Mouse (Mus musculus) neural tube, embryonic 15.5 days (tissue): ENCODE measurements around the gene Dpf2. TPM values are rescaled to one million over a fixed set of nuclear protein-coding genes. Genes with fewer than 3 reads are reported as not detected.

Experiments
- ATAC-seq: fragments of 200-750 bp; cut with Nextera tagmentation; 2 replicates; pipeline ENCODE4 v1.8.0; 2017; ENCODE audit warnings: mild to moderate bottlenecking, moderate TSS enrichment, moderate library complexity; ENCODE audit not compliant: low FRiP score
- H3K27ac ChIP-seq: fragments of 300-500 bp; sonication (generic); replicated peaks from 2 replicates; pipeline ENCODE4 v1.5.1; 2015; ENCODE audit warnings: mild to moderate bottlenecking, inconsistent platforms
- H3K27me3 ChIP-seq: fragments of 300-500 bp; sonication (generic); replicated peaks from 2 replicates; pipeline ENCODE4 v1.6.1; 2015; ENCODE audit warnings: inconsistent platforms
- H3K36me3 ChIP-seq: fragments of 300-500 bp; sonication (generic); 2 replicates; pipeline ENCODE4 v1.6.1; 2015; ENCODE audit warnings: inconsistent platforms
- H3K4me1 ChIP-seq: fragments of 300-500 bp; sonication (generic); 2 replicates; pipeline ENCODE4 v1.6.1; 2015; ENCODE audit warnings: inconsistent platforms
- H3K4me2 ChIP-seq: fragments of 300-500 bp; sonication (generic); 2 replicates; pipeline ENCODE4 v1.6.1; 2015; ENCODE audit warnings: inconsistent platforms, mild to moderate bottlenecking, moderate library complexity
- H3K4me3 ChIP-seq: fragments of 300-500 bp; sonication (generic); replicated peaks from 2 replicates; pipeline ENCODE4 v1.5.1; 2015; ENCODE audit warnings: mild to moderate bottlenecking, inconsistent platforms
- H3K9ac ChIP-seq: fragments of 300-500 bp; sonication (generic); replicated peaks from 2 replicates; pipeline ENCODE4 v1.6.1; 2015; ENCODE audit warnings: mild to moderate bottlenecking, inconsistent platforms
- H3K9me3 ChIP-seq: fragments of 300-500 bp; sonication (generic); replicated peaks from 2 replicates; pipeline ENCODE4 v1.6.1; 2016; ENCODE audit warnings: inconsistent platforms
- WGBS: fragments of 180-500 bp; shearing (Covaris S2); methylation state at CpG from one replicate; pipeline ENCODE4 v1.1.7; 2015; ENCODE audit warnings: mixed read lengths; 5-methylcytosine and 5-hydroxymethylcytosine counted together
- polyA plus RNA-seq: library from polyadenylated mRNA; unstranded; fragments of >200 nt; fragmentation: Nextera tagmentation; extraction: Ambion mirVana; gene quantifications from 2 replicates; pipeline ENCODE4 v1.2.1, GENCODE M21; 2015

Gene Dpf2
- polyA plus RNA-seq, 1 experiment from 2014 or later = 95.7 TPM

- H3K9ac ChIP-seq = peak overlapping the region; percentile 24; the same call in 1 of the 2 replicates
- 78% methylated on average over 15 of the region's 15 CpGs for WGBS
- no peak for ATAC-seq
Measured at GRCm38 (mm10) chr19:5922119-5922942, 9.5 kb upstream of the Dpf2 start.

GRCm38 (mm10) chr19:5921715-5922114 lies 8.9 kb upstream of the Dpf2 start:
- no peak overlapping the region for H3K27ac ChIP-seq
- peaks cover 4% of the 10 kb centered on the region; the same call in 1 of the 2 replicates for H3K27me3 ChIP-seq
- peaks cover 34% of the 10 kb centered on the region for H3K4me1 ChIP-seq
- WGBS = 19% methylated on average over 9 of the region's 9 CpGs
- no peak for ATAC-seq
- peak overlapping the region; percentile 8; the same call in 1 of the 2 replicates for H3K4me3 ChIP-seq
- H3K9me3 ChIP-seq = no peaks in the 10 kb centered on the region
- H3K4me2 ChIP-seq = peak overlapping the region; percentile 78
- 0 out of 2 replicates have a peak overlapping the region, but pooled peaks have one; percentile 24 for H3K9ac ChIP-seq
- H3K36me3 ChIP-seq = peaks cover 16% of the 10 kb centered on the region

More at GRCm38 (mm10) chr19:5922119-5922942, 9.5 kb upstream of the Dpf2 start:
- no peaks in the 10 kb centered on the region for H3K9me3 ChIP-seq
- peaks cover 10% of the 10 kb centered on the region for H3K36me3 ChIP-seq
- no peak overlapping the region for H3K27ac ChIP-seq
- H3K4me2 ChIP-seq = peak overlapping the region; percentile 78
- H3K4me1 ChIP-seq = peaks cover 37% of the 10 kb centered on the region
- peak overlapping the region; percentile 8; the same call in 1 of the 2 replicates for H3K4me3 ChIP-seq
- peaks cover 8% of the 10 kb centered on the region; the same call in 1 of the 2 replicates for H3K27me3 ChIP-seq

GRCm38 (mm10) chr19:5912103-5913006 lies 455 bp downstream of the Dpf2 start:
- Histone ChIP-seq H3K36me3 (peaks cover 17% of the 10 kb centered on the region), H3K27ac (peak overlapping the region; percentile 88), H3K9me3 (no peaks in the 10 kb centered on the region), H3K4me1 (peaks cover 36% of the 10 kb centered on the region), H3K9ac (peak overlapping the region; percentile 85), H3K4me2 (peak overlapping the region; percentile 74), H3K27me3 (no peaks in the 10 kb centered on the region), H3K4me3 (peak overlapping the region; percentile 97)
- ATAC-seq = peak; percentile 94
- under 1% methylated on average over 59 of the region's 59 CpGs for WGBS

DNA sequence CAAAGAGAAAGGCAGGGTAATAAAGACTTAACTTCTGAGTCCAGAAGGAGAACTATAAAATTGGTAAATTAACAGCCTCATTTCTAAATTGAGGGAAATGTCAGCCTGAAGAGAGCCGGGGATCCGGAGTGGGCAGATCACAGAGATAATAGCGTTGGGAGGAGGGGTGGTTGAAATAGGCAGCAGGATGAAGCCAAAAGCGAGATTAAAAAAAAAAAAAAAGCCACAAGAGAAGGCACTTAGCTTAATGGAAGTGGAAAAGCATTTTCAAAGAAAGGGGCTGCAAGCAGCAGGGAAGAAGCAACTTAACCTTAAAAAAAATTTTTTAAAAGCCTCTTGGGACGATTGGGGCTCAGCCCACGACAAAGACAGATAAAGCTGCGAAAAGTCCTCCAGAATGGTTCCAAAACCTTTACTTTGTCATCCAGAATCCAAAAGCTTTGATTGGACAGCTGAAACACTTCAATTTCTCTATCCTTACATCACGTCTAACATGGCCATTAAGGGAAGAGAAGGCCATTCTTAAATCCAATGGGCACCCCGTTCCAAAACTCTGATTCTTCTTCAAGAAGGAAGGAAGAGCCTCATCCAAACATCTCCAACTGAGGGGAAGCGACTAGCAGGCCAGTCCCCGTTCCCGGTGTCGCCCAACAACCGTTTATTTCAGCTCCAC lies 1.2 kb downstream of the Dpf2 start:
- WGBS = 3% methylated on average over 14 of the region's 14 CpGs

GRCm38 (mm10) chr19:5910221-5910620 lies 2.6 kb downstream of the Dpf2 start:
- Histone ChIP-seq H3K9me3 (no peaks in the 10 kb centered on the region), H3K9ac (peak overlapping the region; percentile 11), H3K27ac (peak overlapping the region; percentile 60; the same call in 1 of the 2 replicates), H3K27me3 (no peaks in the 10 kb centered on the region), H3K4me1 (peaks cover 36% of the 10 kb centered on the region), H3K36me3 (peaks cover 19% of the 10 kb centered on the region), H3K4me3 (peak overlapping the region; percentile 22), H3K4me2 (peak overlapping the region; percentile 74)
- ATAC-seq = no peak
- WGBS = 58% methylated on average over 6 of the region's 6 CpGs

More for the DNA sequence above, 1.2 kb downstream of the Dpf2 start:
- Histone ChIP-seq H3K4me2 (peak overlapping the region; percentile 74), H3K36me3 (peaks cover 17% of the 10 kb centered on the region), H3K27me3 (no peaks in the 10 kb centered on the region), H3K27ac (peak overlapping the region; percentile 88), H3K9me3 (no peaks in the 10 kb centered on the region), H3K4me1 (peaks cover 36% of the 10 kb centered on the region), H3K9ac (peak overlapping the region; percentile 85), H3K4me3 (peak overlapping the region; percentile 97)
- no peak for ATAC-seq

DNA sequence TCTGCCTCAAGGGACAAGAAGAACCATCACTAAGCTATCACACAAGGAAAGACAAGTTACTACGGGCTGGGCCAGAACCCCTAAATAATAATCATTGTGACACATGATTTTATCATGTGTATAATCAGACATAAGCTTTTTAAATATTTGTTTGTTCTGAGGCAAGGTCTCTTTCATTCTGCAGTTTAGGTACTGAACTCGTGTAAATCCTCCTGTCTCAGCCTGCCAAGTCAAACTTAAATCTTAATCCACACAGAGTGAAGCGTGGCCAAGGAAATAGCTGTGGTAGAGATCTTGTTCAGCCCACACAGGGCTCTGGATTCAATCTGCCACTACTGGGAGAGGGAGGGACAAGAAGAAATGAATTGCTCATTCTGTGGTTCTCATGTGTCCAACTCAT lies 5.5 kb downstream of the Dpf2 start:
- H3K9ac ChIP-seq = no peak overlapping the region
- H3K27me3 ChIP-seq = no peaks in the 10 kb centered on the region
- H3K36me3 ChIP-seq = peaks cover 49% of the 10 kb centered on the region
- no peak overlapping the region for H3K27ac ChIP-seq
- WGBS = 89% methylated on average over 3 of the region's 3 CpGs
- H3K4me2 ChIP-seq = no peak overlapping the region
- H3K9me3 ChIP-seq = no peaks in the 10 kb centered on the region
- H3K4me3 ChIP-seq = no peak overlapping the region
- ATAC-seq = no peak
- peaks cover 24% of the 10 kb centered on the region for H3K4me1 ChIP-seq

- H3K27ac ChIP-seq = peak within 1 kb of the TSS; percentile 86
- 5% methylated on average over 36 of the region's 36 CpGs for whole genome bisulfite sequencing
- peak within 1 kb of the TSS; percentile 61 for H3K4me3 ChIP-seq
- H3K4me2 ChIP-seq = peak within 1 kb of the TSS; percentile 73
- peak within 1 kb of the TSS; percentile 83 for H3K9ac ChIP-seq
- peaks cover 31% of the 10 kb centered on the region for H3K36me3 ChIP-seq
- peak; percentile 98 for ATAC-seq
- no peaks in the 10 kb centered on the region for H3K9me3 ChIP-seq
- no peaks in the 10 kb centered on the region for H3K27me3 ChIP-seq
- H3K4me1 ChIP-seq = peaks cover 30% of the 10 kb centered on the region
Measured at GRCm38 (mm10) chr19:5894002-5894678, 18.7 kb downstream of the Dpf2 start, which contains the start of gene Tigd3. TSS of gene Tigd3 (minus strand) at chr19:5894149.

DNA sequence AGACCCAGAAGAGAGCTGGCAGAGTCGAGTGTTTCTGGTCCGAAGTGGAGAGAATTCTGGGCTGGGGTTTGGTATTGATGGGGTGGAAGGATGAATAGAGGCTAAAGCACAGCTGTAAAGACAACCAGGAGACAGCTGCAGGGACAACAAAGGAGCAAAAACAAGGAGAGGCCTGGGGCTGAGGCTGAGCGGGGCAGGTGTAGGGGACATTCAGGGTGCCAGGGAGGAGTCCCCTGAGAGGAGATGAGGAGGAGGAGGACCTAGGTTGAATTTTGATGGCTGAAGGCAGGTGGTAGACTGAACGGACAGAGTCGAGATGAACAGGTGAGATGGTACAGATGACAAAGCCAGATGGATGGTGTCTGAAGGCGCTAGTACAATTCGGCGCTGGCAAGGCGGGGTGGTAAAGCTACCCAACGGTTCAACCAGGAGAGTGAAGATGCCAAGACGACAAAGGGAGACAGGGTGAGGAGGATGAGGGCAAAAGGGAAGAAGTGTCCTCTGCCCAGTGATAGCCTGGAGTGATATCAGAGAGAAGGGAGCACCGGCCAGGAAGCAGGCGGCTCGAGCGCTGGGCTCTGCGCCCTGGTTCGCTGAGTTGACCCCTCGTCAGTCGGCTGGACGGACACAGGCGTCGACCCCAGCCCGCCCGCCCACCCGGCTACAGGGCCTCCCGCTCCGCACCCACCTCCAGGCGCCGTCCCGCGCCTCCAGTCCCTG lies 19.4 kb downstream of the Dpf2 start:
- WGBS = 5% methylated on average over 28 of the region's 31 CpGs
- H3K36me3 ChIP-seq = peaks cover 27% of the 10 kb centered on the region
- H3K4me1 ChIP-seq = peaks cover 30% of the 10 kb centered on the region
- peak overlapping the region; percentile 83 for H3K9ac ChIP-seq
- H3K27ac ChIP-seq = peak overlapping the region; percentile 86
- peak; percentile 62 for ATAC-seq
- H3K4me3 ChIP-seq = peak overlapping the region; percentile 61
- peak overlapping the region; percentile 73 for H3K4me2 ChIP-seq
- H3K27me3 ChIP-seq = no peaks in the 10 kb centered on the region
- no peaks in the 10 kb centered on the region for H3K9me3 ChIP-seq

DNA sequence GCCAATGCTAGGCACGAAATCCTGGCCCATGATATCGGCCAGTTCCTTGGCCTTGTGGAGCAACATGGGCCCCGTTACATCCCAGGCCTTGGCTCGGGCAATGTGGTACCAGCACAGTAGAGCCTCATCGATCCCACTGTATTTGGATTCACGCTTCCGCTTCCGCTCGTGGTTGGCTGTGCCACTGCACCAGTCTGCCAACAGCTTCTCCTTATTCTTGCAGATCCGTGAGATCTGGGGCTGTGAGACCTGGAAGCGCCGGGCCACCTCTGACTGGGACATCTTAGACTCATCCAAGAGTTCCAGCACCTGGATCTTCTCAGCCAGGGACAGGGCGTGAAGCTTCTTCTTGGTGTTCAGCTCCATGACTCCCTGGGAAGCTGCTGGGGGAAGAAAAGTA lies 20.1 kb downstream of the Dpf2 start:
- 91% methylated on average over 13 of the region's 13 CpGs for WGBS
- peak overlapping the region; percentile 73 for H3K4me2 ChIP-seq
- peaks cover 22% of the 10 kb centered on the region for H3K36me3 ChIP-seq
- no peaks in the 10 kb centered on the region for H3K27me3 ChIP-seq
- H3K4me3 ChIP-seq = peak overlapping the region; percentile 61
- peaks cover 30% of the 10 kb centered on the region for H3K4me1 ChIP-seq
- no peaks in the 10 kb centered on the region for H3K9me3 ChIP-seq
- peak overlapping the region; percentile 83 for H3K9ac ChIP-seq
- peak overlapping the region; percentile 86 for H3K27ac ChIP-seq
- no peak for ATAC-seq

DNA sequence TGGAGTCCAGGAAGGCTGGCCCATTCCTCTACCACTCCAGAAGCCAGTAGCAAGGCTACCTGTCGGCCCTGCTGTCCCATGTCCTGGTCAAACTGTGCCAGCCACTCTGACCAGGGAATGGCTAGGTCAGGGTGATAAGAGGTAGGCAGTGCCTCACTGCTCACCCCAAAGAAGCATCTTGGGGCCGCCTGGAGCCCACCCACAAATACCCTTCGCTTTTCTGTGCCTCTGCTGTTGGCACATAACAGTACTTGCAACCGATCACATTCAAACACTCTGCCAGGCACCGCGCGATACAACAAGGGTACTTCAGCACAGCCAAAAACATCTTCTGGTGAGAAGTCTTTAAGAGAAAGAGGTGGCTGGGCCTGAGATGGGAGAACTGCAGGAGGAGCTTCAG lies 20.5 kb downstream of the Dpf2 start:
- H3K4me1 ChIP-seq = peaks cover 30% of the 10 kb centered on the region
- H3K9ac ChIP-seq = no peak overlapping the region
- peaks cover 18% of the 10 kb centered on the region for H3K36me3 ChIP-seq
- peak overlapping the region; percentile 73 for H3K4me2 ChIP-seq
- H3K27ac ChIP-seq = no peak overlapping the region
- 92% methylated on average over 7 of the region's 7 CpGs for WGBS
- no peaks in the 10 kb centered on the region for H3K9me3 ChIP-seq
- no peak for ATAC-seq
- H3K4me3 ChIP-seq = no peak overlapping the region; the same call in 1 of the 2 replicates
- no peaks in the 10 kb centered on the region for H3K27me3 ChIP-seq
